ENCODE assay signal across 1 mouse cellular context in genomic region chr2:4896970-4897369, GRCm38 (mm10).
TF ChIP-seq lines count a peak whose summit lies in the region.

No protein-coding gene starts in this region.

TF ChIP-seq in MEL, 35 proteins besides CTCF, POLR2A, EP300 and RAD21 (continued from another document):
- no peak for TF ChIP-seq TBP (IDR thresholded peaks at IDR 0.05; ENCODE audit: low read depth, low read length)
- no peak for TF ChIP-seq KAT2A (conservative IDR thresholded peaks at IDR 0.05; ENCODE audit: low read depth, low read length)
- no peak for TF ChIP-seq MYB (IDR thresholded peaks at IDR 0.05; ENCODE audit: low read depth, low read length)
- no peak for TF ChIP-seq UBTF (IDR thresholded peaks at IDR 0.05; ENCODE audit: borderline replicate concordance, insufficient read depth, low read depth, low read length)
- TF ChIP-seq SIN3A (IDR thresholded peaks at IDR 0.05; ENCODE audit: low read length): no peak
- TF ChIP-seq ZNF384 (IDR thresholded peaks at IDR 0.05; ENCODE audit: low read depth, low read length): no peak
- TF ChIP-seq USF2 (IDR thresholded peaks at IDR 0.05; ENCODE audit: borderline replicate concordance in 1 of 2, insufficient read depth in 1 of 2, low read depth in 1 of 2, low read length in 2 of 2): no peak
- TF ChIP-seq NRF1 (IDR thresholded peaks at IDR 0.05; ENCODE audit: insufficient read depth, low read depth, low read length, poor library complexity, severe bottlenecking): no peak
- TF ChIP-seq MAFK (IDR thresholded peaks at IDR 0.05; ENCODE audit: borderline replicate concordance, low read depth, low read length): no peak
- TF ChIP-seq HCFC1 (IDR thresholded peaks at IDR 0.05; ENCODE audit: low read depth, low read length): no peak
- no peak for TF ChIP-seq TCF12 (IDR thresholded peaks at IDR 0.05; ENCODE audit: low read depth, low read length)
- no peak for TF ChIP-seq JUND (IDR thresholded peaks at IDR 0.05; ENCODE audit: low read depth, low read length)
